Mouse (Mus musculus) kidney, postnatal 0 days (tissue): Measurements from ENCODE around the gene Pkd1. TPM values are rescaled to one million over a fixed set of nuclear protein-coding genes. Genes with fewer than 3 reads are reported as not detected.

Source experiments
- ATAC-seq: fragments of 200-750 bp; cut with Nextera tagmentation; replicated peaks from 2 replicates; pipeline ENCODE4 v1.8.0; 2017; ENCODE audit warnings: low read depth, moderate number of reproducible peaks, moderate TSS enrichment, moderate library complexity; ENCODE audit not compliant: low FRiP score
- DNase-seq: peaks from one replicate; pipeline ENCODE4 v3.0.0-alpha.2; 2016; ENCODE audit warnings: low spot score
- H3K27ac ChIP-seq: fragments of 300-500 bp; sonication (generic); 2 replicates; pipeline ENCODE4 v1.5.1; 2014; ENCODE audit warnings: mild to moderate bottlenecking
- H3K27me3 ChIP-seq: fragments of 300-500 bp; sonication (generic); 2 replicates; pipeline ENCODE4 v1.6.1; 2014; ENCODE audit warnings: low read length, mixed read lengths; ENCODE audit not compliant: insufficient read depth
- H3K36me3 ChIP-seq: fragments of 300-500 bp; sonication (generic); 2 replicates; pipeline ENCODE4 v1.6.1; 2014; ENCODE audit warnings: low read length, mixed read lengths; ENCODE audit not compliant: insufficient read depth
- H3K4me1 ChIP-seq: fragments of 300-500 bp; sonication (generic); replicated peaks from 2 replicates; pipeline ENCODE4 v1.6.1; 2014; ENCODE audit warnings: antibody characterized with exemption, low read length, mixed read lengths; ENCODE audit not compliant: insufficient read depth
- H3K4me2 ChIP-seq: fragments of 300-500 bp; sonication (generic); 2 replicates; pipeline ENCODE4 v1.6.1; 2014; ENCODE audit warnings: mild to moderate bottlenecking, low read length, moderate library complexity, mixed read lengths
- H3K4me3 ChIP-seq: fragments of 300-500 bp; sonication (generic); replicated peaks from 2 replicates; pipeline ENCODE4 v1.5.1; 2014; ENCODE audit warnings: low read depth, low read length
- H3K9ac ChIP-seq: fragments of 300-500 bp; sonication (generic); 2 replicates; pipeline ENCODE4 v1.6.1; 2014; ENCODE audit warnings: low read depth, low read length
- H3K9me3 ChIP-seq: fragments of 300-500 bp; sonication (generic); replicated peaks from 2 replicates; pipeline ENCODE4 v1.6.1; 2016; ENCODE audit warnings: low read length, inconsistent platforms, mixed read lengths
- CTCF ChIP-seq: IDR thresholded peaks from 2 replicates; pipeline ENCODE4 v1.5.1; 2016; ENCODE audit warnings: antibody characterized with exemption, low read depth, mild to moderate bottlenecking, moderate library complexity
- WGBS: fragments of 180-500 bp; shearing (Covaris S2); extraction: QIAGEN DNeasy Blood & Tissue Kit; methylation state at CpG from one replicate; pipeline ENCODE4 v1.1.7; 2014; 5-methylcytosine and 5-hydroxymethylcytosine counted together
- polyA plus RNA-seq: library from polyadenylated mRNA; unstranded; fragments of >200 nt; fragmentation: Nextera tagmentation; extraction: Ambion mirVana; gene quantifications from 2 replicates; pipeline ENCODE4 v1.2.1, GENCODE M21; 2015

Pkd1 gene
- polyA plus RNA-seq, 1 experiment from 2014 or later: 17.7 TPM

DNA sequence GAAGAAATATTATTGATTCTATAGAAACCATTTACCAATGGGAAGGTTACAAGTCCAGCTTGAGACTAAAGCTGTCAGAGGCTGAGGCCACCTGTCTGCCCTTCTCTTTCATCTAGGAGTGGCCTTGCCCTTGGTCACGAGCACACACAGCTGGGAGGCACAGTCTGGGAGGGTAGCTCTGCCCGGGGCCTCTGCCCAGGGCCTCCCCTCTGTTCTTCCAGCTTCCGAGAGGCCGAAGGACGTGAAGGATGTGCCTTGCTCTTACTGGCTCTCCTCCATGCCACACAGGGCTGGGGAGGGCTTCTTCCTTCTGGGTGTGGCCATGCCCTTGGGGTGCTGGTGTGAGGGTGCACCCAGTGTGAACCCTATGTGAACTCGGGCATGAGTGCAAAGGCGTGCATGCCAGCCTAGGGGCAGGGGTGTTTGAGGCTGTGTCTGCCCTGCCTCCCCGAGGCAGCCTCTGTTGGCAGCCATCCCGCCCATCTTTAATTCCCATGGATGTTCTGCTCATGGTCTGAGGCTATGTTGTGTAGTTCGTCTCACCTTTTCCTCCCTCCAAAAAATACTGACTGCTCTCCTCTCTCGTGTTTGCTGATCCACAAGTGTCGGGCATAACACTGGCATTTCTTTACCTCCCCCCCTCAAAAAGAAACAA lies 41.7 kb upstream of the Pkd1 start:
- Histone ChIP-seq H3K27ac (no peak overlapping the region), H3K4me2 (no peak overlapping the region), H3K4me1 (no peaks in the 10 kb centered on the region), H3K4me3 (no peak overlapping the region), H3K27me3 (no peaks in the 10 kb centered on the region), H3K9ac (no peak overlapping the region), H3K9me3 (no peaks in the 10 kb centered on the region), H3K36me3 (peaks cover 47% of the 10 kb centered on the region)
- DNase-seq: no peak
- ATAC-seq: 0 out of 2 replicates have a peak, but pooled peaks have one; percentile 19
- WGBS: 84% methylated on average over 12 of the region's 12 CpGs
- TF ChIP-seq CTCF: no peak

DNA sequence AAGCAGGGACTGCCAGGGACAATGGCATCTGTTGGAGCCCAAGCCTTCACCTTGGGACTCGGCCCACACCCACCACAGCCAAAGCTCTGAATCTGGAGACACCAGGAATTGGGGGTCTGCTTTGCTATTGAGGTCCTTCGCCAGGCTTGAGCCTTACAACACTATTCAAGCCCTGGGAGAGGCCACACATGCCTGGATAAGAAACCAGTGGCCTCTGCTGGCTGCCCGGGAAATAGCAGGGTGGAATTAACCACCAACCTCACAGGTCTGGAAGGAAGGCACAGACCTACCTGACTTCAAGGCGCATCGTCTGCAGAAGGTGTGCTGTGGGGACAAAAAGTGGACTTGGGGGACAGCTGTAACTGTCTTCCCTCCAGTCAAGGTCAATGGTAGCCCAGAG lies 36.0 kb upstream of the Pkd1 start:
- peak; percentile 78 for TF ChIP-seq CTCF
- WGBS: 52% methylated on average over 5 of the region's 5 CpGs
- Histone ChIP-seq H3K4me3 (no peak overlapping the region), H3K27ac (no peak overlapping the region), H3K36me3 (peaks cover 62% of the 10 kb centered on the region), H3K4me1 (no peaks in the 10 kb centered on the region), H3K9ac (peak overlapping the region; percentile 19; the same call in 1 of the 2 replicates), H3K9me3 (no peaks in the 10 kb centered on the region), H3K27me3 (no peaks in the 10 kb centered on the region), H3K4me2 (peak overlapping the region; percentile 26; the same call in 1 of the 2 replicates)
- ATAC-seq (peak; percentile 44), DNase-seq (peak; percentile 73)

DNA sequence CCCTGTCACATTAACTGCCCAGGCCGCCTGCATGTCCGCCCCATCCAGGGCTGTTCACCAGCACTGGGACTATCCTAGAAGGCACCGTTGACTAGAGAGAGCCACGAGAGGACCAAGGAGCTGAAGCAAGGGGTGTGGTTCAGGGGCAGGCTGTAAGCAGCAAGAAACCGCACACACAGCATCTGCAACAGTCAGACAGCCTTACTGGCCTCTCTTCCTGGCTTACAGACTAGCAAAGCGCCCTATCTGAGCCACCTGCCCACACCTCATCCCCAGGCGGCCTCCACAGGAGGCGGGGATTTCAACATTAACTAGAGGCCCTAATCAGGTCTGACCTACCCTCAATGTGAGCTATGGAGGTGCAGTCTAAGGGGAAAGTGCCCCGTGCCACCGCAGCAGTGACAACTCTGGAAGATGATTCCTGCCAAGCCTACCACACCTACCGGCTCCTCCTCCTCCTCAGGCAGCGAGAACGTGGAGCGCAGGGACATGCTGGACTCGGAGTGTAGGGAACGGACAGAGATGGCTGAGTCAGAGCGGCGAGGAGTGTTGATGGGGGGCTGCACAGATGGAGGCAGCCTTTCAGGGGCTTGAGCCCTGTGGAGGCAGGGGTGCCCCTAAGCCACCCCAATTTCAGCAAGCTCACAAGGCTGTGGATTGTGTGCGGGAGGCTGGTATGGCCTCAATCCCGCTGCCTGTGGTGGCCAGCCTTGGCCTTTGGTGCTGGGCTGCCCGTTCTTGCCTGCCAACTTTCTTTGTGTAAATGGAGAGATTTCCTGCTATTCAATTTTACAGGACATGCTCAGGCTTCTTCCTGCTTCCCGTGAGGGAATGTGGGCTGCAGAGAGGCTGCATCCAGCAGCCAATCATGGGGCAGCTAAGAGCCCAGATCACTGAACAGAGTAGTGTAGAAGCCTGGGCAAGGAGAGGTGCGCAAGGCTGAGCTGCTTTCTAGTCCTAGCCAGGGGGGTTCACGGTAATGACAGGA lies 35.1 kb upstream of the Pkd1 start:
- H3K4me3 ChIP-seq: no peak overlapping the region
- H3K9ac ChIP-seq: no peak overlapping the region
- TF ChIP-seq CTCF: no peak

DNA sequence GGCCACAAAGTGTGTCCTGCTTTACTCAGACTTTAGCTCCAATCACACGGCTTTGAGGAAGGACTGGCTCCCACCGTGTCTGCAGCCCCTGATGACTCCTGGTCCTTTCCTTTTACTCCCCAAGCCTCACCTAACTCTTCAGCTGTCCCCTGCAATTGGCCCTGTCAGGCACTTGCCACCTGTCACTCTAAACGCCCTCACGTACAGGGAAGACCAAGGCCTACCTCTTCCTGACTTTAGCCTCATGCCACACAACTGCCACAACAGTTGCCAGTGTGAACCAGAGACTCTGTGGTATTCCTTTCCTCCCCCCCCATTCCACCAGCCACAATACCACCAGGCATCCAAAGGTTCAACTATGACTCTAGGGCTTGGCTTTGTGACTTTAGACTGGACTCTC lies 29.2 kb upstream of the Pkd1 start:
- H3K4me2 ChIP-seq: no peak overlapping the region
- no peaks in the 10 kb centered on the region for H3K4me1 ChIP-seq
- H3K4me3 ChIP-seq: no peak overlapping the region
- no peak overlapping the region for H3K9ac ChIP-seq
- WGBS: 84% methylated on average over 4 of the region's 4 CpGs
- ATAC-seq: no peak
- peaks cover 29% of the 10 kb centered on the region for H3K36me3 ChIP-seq
- no peaks in the 10 kb centered on the region for H3K9me3 ChIP-seq
- no peak overlapping the region for H3K27ac ChIP-seq
- H3K27me3 ChIP-seq: no peaks in the 10 kb centered on the region
- TF ChIP-seq CTCF: no peak
- no peak for DNase-seq

More for the DNA sequence above, 35.1 kb upstream of the Pkd1 start:
- no peaks in the 10 kb centered on the region for H3K9me3 ChIP-seq
- H3K4me1 ChIP-seq: no peaks in the 10 kb centered on the region
- no peak for ATAC-seq
- H3K27ac ChIP-seq: peak overlapping the region; percentile 37; the same call in 1 of the 2 replicates
- H3K4me2 ChIP-seq: peak overlapping the region; percentile 26
- no peaks in the 10 kb centered on the region for H3K27me3 ChIP-seq
- H3K36me3 ChIP-seq: peaks cover 58% of the 10 kb centered on the region
- DNase-seq: no peak
- WGBS: 69% methylated on average over 24 of the region's 24 CpGs

DNA sequence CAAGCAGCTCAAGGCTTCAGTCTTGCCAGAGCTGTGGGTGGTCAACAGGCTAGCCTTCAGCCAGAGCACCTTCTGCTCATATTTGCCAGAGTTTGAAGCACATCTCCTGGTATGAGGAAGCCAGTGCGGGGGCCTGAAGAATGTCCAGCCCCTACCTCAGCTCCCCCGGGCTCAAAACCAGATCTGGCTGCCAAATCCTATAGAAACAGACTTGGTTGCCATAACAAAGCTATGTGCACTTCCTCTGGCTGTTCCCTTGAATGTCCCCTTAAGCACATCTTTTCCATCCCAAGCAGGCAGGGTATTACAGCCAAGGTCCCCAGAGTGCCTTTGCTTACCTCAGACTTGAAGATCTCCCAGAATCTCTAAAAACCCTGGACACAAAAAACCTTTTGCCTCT lies 24.9 kb upstream of the Pkd1 start:
- DNase-seq (no peak), ATAC-seq (no peak)
- Histone ChIP-seq H3K36me3 (peaks cover 7% of the 10 kb centered on the region; the same call in 1 of the 2 replicates), H3K9me3 (no peaks in the 10 kb centered on the region), H3K27ac (no peak overlapping the region), H3K9ac (0 out of 2 replicates have a peak overlapping the region, but pooled peaks have one; percentile 8), H3K4me2 (no peak overlapping the region), H3K27me3 (no peaks in the 10 kb centered on the region), H3K4me1 (peaks cover 11% of the 10 kb centered on the region), H3K4me3 (no peak overlapping the region)
- no peak for TF ChIP-seq CTCF
- WGBS: 55% methylated on average over 2 of the region's 2 CpGs

DNA sequence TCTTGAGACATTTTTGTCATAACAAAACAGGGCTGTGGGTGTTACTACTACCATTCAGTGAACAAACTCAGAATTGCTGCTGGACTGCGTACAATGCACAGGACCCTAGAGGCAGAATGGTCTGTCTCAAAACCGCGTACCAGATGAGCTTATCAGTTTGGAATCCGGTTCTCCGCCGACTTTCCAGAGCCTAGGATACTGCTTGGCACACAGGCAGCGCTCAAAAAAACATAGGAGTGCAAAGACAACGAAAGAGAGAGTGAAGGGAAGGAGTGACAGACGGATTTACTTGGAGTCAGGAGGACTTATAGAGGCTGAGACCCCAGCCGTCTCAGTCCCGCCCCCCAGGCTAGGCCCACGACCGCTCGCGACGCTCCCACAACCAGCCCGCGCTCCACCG lies 22.3 kb upstream of the Pkd1 start:
- Histone ChIP-seq H3K4me1 (peaks cover 15% of the 10 kb centered on the region), H3K27me3 (no peaks in the 10 kb centered on the region), H3K36me3 (peaks cover 4% of the 10 kb centered on the region; the same call in 1 of the 2 replicates), H3K9me3 (no peaks in the 10 kb centered on the region), H3K4me3 (peak overlapping the region; percentile 73), H3K4me2 (peak overlapping the region; percentile 65), H3K27ac (peak overlapping the region; percentile 67; the same call in 1 of the 2 replicates), H3K9ac (peak overlapping the region; percentile 78)
- DNase-seq (peak; percentile 65), ATAC-seq (peak; percentile 8; the same call in 1 of the 2 replicates)
- TF ChIP-seq CTCF: no peak
- WGBS: under 1% methylated on average over 19 of the region's 19 CpGs
